Mouse (Mus musculus) hindbrain, postnatal 0 days (tissue): ENCODE measurements around the gene Gfer. TPM values are rescaled to one million over a fixed set of nuclear protein-coding genes. Genes with fewer than 3 reads are reported as not detected.

Experiments used
- ATAC-seq: fragments of 200-750 bp; cut with Nextera tagmentation; 2 replicates; pipeline ENCODE4 v1.8.0; 2017; ENCODE audit warnings: mild to moderate bottlenecking, moderate TSS enrichment, moderate library complexity
- DNase-seq: peaks from one replicate; pipeline ENCODE4 v3.0.0-alpha.2; 2015; ENCODE audit warnings: low spot score
- H3K27ac ChIP-seq: fragments of 300-500 bp; sonication (generic); 2 replicates; pipeline ENCODE4 v1.5.1; 2014; ENCODE audit warnings: mild to moderate bottlenecking
- H3K27me3 ChIP-seq: fragments of 300-500 bp; sonication (generic); 2 replicates; pipeline ENCODE4 v1.6.1; 2014; ENCODE audit warnings: low read length, mixed read lengths; ENCODE audit not compliant: insufficient read depth
- H3K36me3 ChIP-seq: fragments of 300-500 bp; sonication (generic); 2 replicates; pipeline ENCODE4 v1.6.1; 2014; ENCODE audit warnings: low read length, mixed read lengths; ENCODE audit not compliant: insufficient read depth
- H3K4me1 ChIP-seq: fragments of 300-500 bp; sonication (generic); 2 replicates; pipeline ENCODE4 v1.6.1; 2014; ENCODE audit warnings: antibody characterized with exemption, low read length, mixed read lengths; ENCODE audit not compliant: insufficient read depth
- H3K4me2 ChIP-seq: fragments of 300-500 bp; sonication (generic); 2 replicates; pipeline ENCODE4 v1.6.1; 2014; ENCODE audit warnings: low read depth, mild to moderate bottlenecking, low read length, moderate library complexity, mixed read lengths
- H3K4me3 ChIP-seq: fragments of 300-500 bp; sonication (generic); 2 replicates; pipeline ENCODE4 v1.5.1; 2014; ENCODE audit warnings: low read length
- H3K9ac ChIP-seq: fragments of 300-500 bp; sonication (generic); replicated peaks from 2 replicates; pipeline ENCODE4 v1.6.1; 2014; ENCODE audit warnings: mild to moderate bottlenecking, low read length, moderate library complexity, mixed read lengths
- H3K9me3 ChIP-seq: fragments of 300-500 bp; sonication (generic); 2 replicates; pipeline ENCODE4 v1.6.1; 2016; ENCODE audit warnings: low read length, mixed read lengths
- CTCF ChIP-seq: IDR thresholded peaks from 2 replicates; pipeline ENCODE4 v1.5.1; 2016; ENCODE audit warnings: antibody characterized with exemption, control low read depth, low read depth
- WGBS: fragments of 180-500 bp; shearing (Covaris S2); extraction: QIAGEN DNeasy Blood & Tissue Kit; methylation state at CpG from one replicate; pipeline ENCODE4 v1.1.7; 2014; 5-methylcytosine and 5-hydroxymethylcytosine counted together
- polyA plus RNA-seq: library from polyadenylated mRNA; unstranded; fragments of >200 nt; fragmentation: Nextera tagmentation; extraction: Ambion mirVana; gene quantifications from 2 replicates; pipeline ENCODE4 v1.2.1, GENCODE M21; 2015
- total RNA-seq: library from RNA; depleted of rRNA; stranded (reverse); fragments of >200 nt; gene quantifications from 2 replicates; pipeline ENCODE4 v1.2.3, GENCODE M21; 2014

Gene Gfer
- total and polyA plus RNA-seq, 2 experiments from 2014 or later, result 26.1 to 39.7 TPM

- no peak for DNase-seq
- no peak for ATAC-seq
- TF ChIP-seq CTCF, result no peak
- Histone ChIP-seq H3K4me2 (no peak overlapping the region), H3K36me3 (peaks cover 32% of the 10 kb centered on the region), H3K9ac (no peak overlapping the region), H3K27me3 (no peaks in the 10 kb centered on the region), H3K4me1 (peaks cover 3% of the 10 kb centered on the region; the same call in 1 of the 2 replicates), H3K9me3 (no peaks in the 10 kb centered on the region), H3K4me3 (no peak overlapping the region), H3K27ac (no peak overlapping the region)
- WGBS, result 93% methylated on average over 3 of the region's 3 CpGs
Observed at GRCm38 (mm10) chr17:24705821-24706220, 9.9 kb upstream of the Gfer start.

DNA sequence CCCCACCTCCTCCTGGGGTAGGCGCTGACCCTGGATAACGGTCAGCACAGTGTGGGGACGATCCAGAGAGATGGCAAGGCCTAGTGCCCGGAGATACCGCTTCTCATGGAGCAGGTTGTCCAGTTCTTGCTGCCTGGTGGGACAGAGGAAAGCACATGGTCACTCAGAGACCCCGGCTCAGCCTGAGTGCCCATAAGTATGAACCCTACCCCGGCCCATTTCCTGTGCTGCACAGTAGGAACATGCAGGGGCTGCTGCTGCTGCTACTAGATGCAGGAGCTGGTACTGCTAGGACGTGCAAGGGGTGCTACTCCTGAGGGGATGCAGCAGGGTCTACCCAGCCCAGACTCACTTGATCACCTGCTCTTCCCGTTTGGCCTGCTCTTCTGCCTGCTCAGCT is 5.3 kb upstream of the Gfer start:
- peaks cover 45% of the 10 kb centered on the region for H3K36me3 ChIP-seq

DNA sequence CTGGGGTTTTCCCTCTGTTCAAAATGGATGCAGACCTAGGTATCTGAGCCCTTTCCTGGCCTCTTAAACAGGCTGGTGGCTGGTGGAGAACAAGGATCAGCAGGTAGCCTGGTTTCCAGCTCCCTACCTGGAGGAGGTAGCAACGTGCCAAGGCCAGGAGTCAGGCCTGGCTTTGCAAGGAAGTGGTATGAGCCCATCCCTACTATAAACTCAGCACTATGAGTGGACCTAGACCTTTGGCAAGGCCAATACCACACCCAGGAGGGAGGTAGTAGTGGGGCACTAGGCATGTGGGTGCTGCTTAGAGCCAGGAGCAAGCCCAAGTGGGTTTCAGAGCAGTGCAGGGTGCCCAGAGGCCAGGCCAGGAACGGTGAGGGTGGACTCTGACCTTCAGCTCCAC is 3.5 kb upstream of the Gfer start:
- peaks cover 5% of the 10 kb centered on the region for H3K4me1 ChIP-seq
- no peak for DNase-seq
- ATAC-seq, result no peak

More for the DNA sequence above, 5.3 kb upstream of the Gfer start:
- TF ChIP-seq CTCF, result no peak
- Histone ChIP-seq H3K27me3 (no peaks in the 10 kb centered on the region), H3K4me2 (no peak overlapping the region), H3K4me3 (no peak overlapping the region), H3K9me3 (no peaks in the 10 kb centered on the region), H3K9ac (no peak overlapping the region), H3K4me1 (peaks cover 5% of the 10 kb centered on the region), H3K27ac (no peak overlapping the region)
- ATAC-seq (no peak), DNase-seq (no peak)
- WGBS, result 89% methylated on average over 9 of the region's 9 CpGs

DNA sequence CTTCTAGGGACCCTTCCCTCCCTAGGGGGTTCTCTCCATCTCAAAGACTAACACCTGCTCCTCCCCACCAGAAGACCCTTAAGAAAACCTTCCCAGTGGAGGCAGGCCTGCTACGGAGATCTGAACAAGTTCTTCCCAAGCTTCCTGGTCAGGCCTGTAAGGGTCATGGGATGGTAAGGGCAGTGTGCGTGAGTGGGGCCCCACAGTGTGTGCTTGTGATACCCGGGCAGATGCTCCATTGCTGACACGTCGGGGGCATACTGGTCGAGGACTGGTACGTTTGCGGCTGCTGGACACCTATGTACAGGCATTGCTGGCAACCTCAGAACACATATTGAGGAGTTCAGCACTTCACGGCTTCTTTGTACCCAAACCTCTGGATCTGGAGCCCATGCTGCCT is 2.8 kb upstream of the Gfer start:
- 63% methylated on average over 9 of the region's 9 CpGs for WGBS

More for the DNA sequence above, 3.5 kb upstream of the Gfer start:
- TF ChIP-seq CTCF, result no peak
- H3K27me3 ChIP-seq, result no peaks in the 10 kb centered on the region
- 70% methylated on average over 2 of the region's 2 CpGs for WGBS
- H3K4me2 ChIP-seq, result no peak overlapping the region
- no peak overlapping the region for H3K9ac ChIP-seq
- H3K4me3 ChIP-seq, result no peak overlapping the region
- no peak overlapping the region for H3K27ac ChIP-seq
- H3K36me3 ChIP-seq, result peaks cover 35% of the 10 kb centered on the region
- no peaks in the 10 kb centered on the region for H3K9me3 ChIP-seq

DNA sequence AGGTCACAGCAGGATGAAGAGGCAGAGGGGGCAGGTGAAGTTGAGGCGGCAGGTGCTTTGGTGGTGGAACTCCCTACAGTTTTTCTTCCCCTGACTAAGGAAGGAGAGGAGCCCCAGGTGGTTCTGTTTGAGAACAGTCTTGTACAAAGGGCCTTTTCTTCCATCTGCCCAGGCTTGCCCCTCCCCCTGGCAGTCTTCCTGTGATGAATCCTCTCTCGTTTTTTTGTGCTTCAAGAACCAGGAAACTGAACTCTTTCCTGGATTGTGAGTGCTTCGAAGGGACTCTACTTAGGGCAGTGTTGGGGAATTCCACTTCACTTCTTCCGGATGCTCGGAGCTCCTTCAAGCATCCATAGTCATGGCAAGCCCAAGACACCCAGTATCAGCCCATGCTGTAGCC is 2.0 kb upstream of the Gfer start:
- ATAC-seq, result no peak

More for the DNA sequence above, 2.8 kb upstream of the Gfer start:
- Histone ChIP-seq H3K36me3 (peaks cover 28% of the 10 kb centered on the region), H3K9ac (no peak overlapping the region), H3K9me3 (no peaks in the 10 kb centered on the region), H3K27me3 (no peaks in the 10 kb centered on the region), H3K4me1 (peaks cover 5% of the 10 kb centered on the region), H3K27ac (no peak overlapping the region), H3K4me3 (no peak overlapping the region), H3K4me2 (no peak overlapping the region)
- DNase-seq, result no peak
- ATAC-seq, result no peak
- TF ChIP-seq CTCF, result no peak

GRCm38 (mm10) chr17:24695326-24696010 is 488 bp downstream of the Gfer start:
- Histone ChIP-seq H3K4me2 (peak overlapping the region; percentile 83), H3K4me3 (peak overlapping the region; percentile 77), H3K36me3 (peaks cover 17% of the 10 kb centered on the region; the same call in 1 of the 2 replicates), H3K9me3 (no peaks in the 10 kb centered on the region), H3K27ac (peak overlapping the region; percentile 91), H3K9ac (peak overlapping the region; percentile 73), H3K4me1 (peaks cover 5% of the 10 kb centered on the region), H3K27me3 (no peaks in the 10 kb centered on the region)
- ATAC-seq, result peak; percentile 39; the same call in 1 of the 2 replicates
- WGBS, result 9% methylated on average over 47 of the region's 51 CpGs
- no peak for DNase-seq
- no peak for TF ChIP-seq CTCF

More for the DNA sequence above, 2.0 kb upstream of the Gfer start:
- H3K9ac ChIP-seq, result no peak overlapping the region
- TF ChIP-seq CTCF, result no peak
- peaks cover 30% of the 10 kb centered on the region for H3K36me3 ChIP-seq
- peaks cover 5% of the 10 kb centered on the region for H3K4me1 ChIP-seq
- H3K4me3 ChIP-seq, result no peak overlapping the region
- no peaks in the 10 kb centered on the region for H3K9me3 ChIP-seq
- H3K27me3 ChIP-seq, result no peaks in the 10 kb centered on the region
- no peak overlapping the region for H3K4me2 ChIP-seq
- WGBS, result 19% methylated on average over 5 of the region's 5 CpGs
- no peak overlapping the region for H3K27ac ChIP-seq
- DNase-seq, result no peak

DNA sequence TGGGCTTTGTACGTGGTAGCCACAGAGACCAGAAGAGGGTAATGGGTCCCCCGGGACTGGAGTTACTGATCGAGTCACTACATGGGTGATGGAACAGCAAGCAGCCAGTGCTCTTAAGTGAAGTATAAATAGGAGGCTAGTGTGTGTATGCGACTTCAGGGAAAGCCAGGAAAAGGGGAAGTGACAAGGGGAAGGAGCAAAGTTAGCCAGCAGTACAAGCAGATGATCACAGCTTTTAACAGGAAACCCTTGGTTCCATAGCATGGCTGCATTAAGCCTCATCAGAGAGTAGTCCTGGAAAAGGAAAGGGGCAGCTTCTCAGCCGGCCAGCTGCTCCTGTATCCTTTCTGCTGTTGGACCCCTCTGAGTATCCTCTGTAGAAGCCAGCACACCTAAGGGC is 3.6 kb downstream of the Gfer start:
- no peak overlapping the region for H3K4me3 ChIP-seq
- no peaks in the 10 kb centered on the region for H3K9me3 ChIP-seq
- DNase-seq (no peak), ATAC-seq (no peak)
- no peak overlapping the region for H3K27ac ChIP-seq
- TF ChIP-seq CTCF, result no peak
- no peak overlapping the region for H3K4me2 ChIP-seq
- 86% methylated on average over 5 of the region's 5 CpGs for WGBS
- no peak overlapping the region for H3K9ac ChIP-seq
- H3K27me3 ChIP-seq, result no peaks in the 10 kb centered on the region
- 0 out of 2 replicates have a peak, but pooled peaks cover 8% of the 10 kb centered on the region for H3K36me3 ChIP-seq
- H3K4me1 ChIP-seq, result peaks cover 10% of the 10 kb centered on the region
